Mouse (Mus musculus) liver, adult 2 months (tissue): ENCODE results near the gene Dag1.

Experiments used
- CTCF ChIP-seq: fragments of 200-500 bp; IDR thresholded peaks from 2 replicates; pipeline ENCODE4 v1.5.1; 2011; ENCODE audit warnings: low read depth, low read length, control low read depth
- POLR2A ChIP-seq: fragments of 200-500 bp; IDR thresholded peaks from 2 replicates; pipeline ENCODE4 v1.6.1; 2011; ENCODE audit warnings: low read length, control low read depth; ENCODE audit not compliant: insufficient read depth; ENCODE audit errors: extremely low read depth

DNA sequence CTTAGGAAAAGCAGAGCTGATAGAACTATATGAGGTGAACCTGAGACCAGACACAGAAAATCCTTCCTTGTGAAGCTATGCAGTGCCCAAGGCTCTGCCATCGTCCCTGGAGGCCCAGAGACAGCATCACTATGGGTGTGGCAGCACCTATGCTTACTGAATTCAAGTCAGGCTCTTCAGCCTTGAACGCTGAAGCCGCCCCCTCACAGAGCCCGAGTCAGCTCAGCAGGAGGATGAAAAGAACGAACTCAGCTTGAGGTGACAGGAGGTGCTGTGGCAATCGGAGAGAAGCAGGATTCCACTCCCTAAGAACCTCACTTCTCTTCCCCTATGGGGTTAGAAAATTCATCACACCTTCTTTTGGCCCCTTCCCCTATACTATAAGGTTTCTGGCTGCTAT is 76.1 kb downstream of the Dag1 start:
- TF ChIP-seq POLR2A: no peak
- TF ChIP-seq CTCF: no peak
